Mouse (Mus musculus) forebrain, embryonic 13.5 days (tissue): Measurements from ENCODE around the gene Cc2d2a. TPM values are rescaled to one million over a fixed set of nuclear protein-coding genes. Genes with fewer than 3 reads are reported as not detected.

Experiments
- ATAC-seq: fragments of 200-750 bp; cut with Nextera tagmentation; 2 replicates; pipeline ENCODE4 v1.8.0; 2017
- H3K27ac ChIP-seq: fragments of 300-500 bp; sonication (generic); 2 replicates; pipeline ENCODE4 v1.5.1; 2015; ENCODE audit warnings: inconsistent platforms, mild to moderate bottlenecking, moderate library complexity
- H3K27me3 ChIP-seq: fragments of 300-500 bp; sonication (generic); 2 replicates; pipeline ENCODE4 v1.6.1; 2015; ENCODE audit warnings: mild to moderate bottlenecking, inconsistent platforms
- H3K36me3 ChIP-seq: fragments of 300-500 bp; sonication (generic); 2 replicates; pipeline ENCODE4 v1.6.1; 2015; ENCODE audit warnings: mild to moderate bottlenecking, inconsistent platforms; ENCODE audit not compliant: poor library complexity, severe bottlenecking
- H3K4me1 ChIP-seq: fragments of 300-500 bp; sonication (generic); 2 replicates; pipeline ENCODE4 v1.6.1; 2015; ENCODE audit warnings: inconsistent platforms
- H3K4me2 ChIP-seq: fragments of 300-500 bp; sonication (generic); 2 replicates; pipeline ENCODE4 v1.6.1; 2015; ENCODE audit warnings: inconsistent platforms, mild to moderate bottlenecking, moderate library complexity
- H3K4me3 ChIP-seq: fragments of 300-500 bp; sonication (generic); 2 replicates; pipeline ENCODE4 v1.5.1; 2015; ENCODE audit warnings: mild to moderate bottlenecking, inconsistent platforms
- H3K9ac ChIP-seq: fragments of 300-500 bp; sonication (generic); 2 replicates; pipeline ENCODE4 v1.6.1; 2015; ENCODE audit warnings: mild to moderate bottlenecking, inconsistent platforms
- H3K9me3 ChIP-seq: fragments of 300-500 bp; sonication (generic); replicated peaks from 2 replicates; pipeline ENCODE4 v1.6.1; 2016; ENCODE audit warnings: inconsistent platforms
- WGBS: fragments of 180-500 bp; shearing (Covaris S2); methylation state at CpG from one replicate; pipeline ENCODE4 v1.1.7; 2015; 5-methylcytosine and 5-hydroxymethylcytosine counted together
- polyA plus RNA-seq: library from polyadenylated mRNA; unstranded; fragments of >200 nt; fragmentation: Nextera tagmentation; extraction: Ambion mirVana; gene quantifications from 2 replicates; pipeline ENCODE4 v1.2.1, GENCODE M21; 2015

The Cc2d2a gene
- polyA plus RNA-seq, 1 experiment from 2014 or later: 8.7 TPM

DNA sequence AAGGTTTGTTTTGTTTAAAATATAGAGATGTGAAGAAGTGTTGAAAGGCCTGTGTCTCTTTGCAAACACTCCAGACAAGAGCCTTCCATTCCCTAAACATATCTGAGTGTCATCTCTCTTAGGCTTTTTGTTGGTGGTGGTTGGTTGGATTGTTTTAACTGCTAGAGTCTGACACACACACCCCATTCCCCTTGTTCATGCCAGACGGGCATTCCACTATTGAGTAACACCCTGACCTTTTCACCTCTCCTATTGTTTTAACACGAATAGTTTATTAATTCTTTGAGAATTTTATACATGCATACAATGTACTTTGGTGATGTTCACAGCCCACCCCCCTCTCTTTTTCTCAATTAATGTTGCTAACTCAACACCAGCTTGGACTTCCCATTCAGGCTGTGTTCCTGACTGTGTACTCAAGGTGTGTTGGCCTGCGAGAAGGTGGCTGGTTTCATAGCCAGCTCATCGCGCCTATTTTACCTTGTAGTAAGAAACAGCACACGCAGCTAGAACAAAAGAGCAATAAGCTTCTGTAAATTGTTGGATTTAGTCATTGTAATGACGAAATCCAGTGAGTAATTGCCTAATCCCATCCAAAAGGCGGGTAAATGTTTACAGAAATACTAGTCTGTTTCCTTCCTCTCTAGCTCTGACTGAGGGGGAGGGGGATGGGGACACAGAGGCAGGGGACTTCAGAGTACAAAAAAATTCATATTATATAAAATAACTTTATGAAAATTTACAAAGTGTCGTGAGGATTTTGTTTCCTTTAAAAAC, 126.0 kb downstream of the Cc2d2a start:
- no peak overlapping the region for H3K4me3 ChIP-seq
- no peaks in the 10 kb centered on the region for H3K27me3 ChIP-seq
- H3K4me2 ChIP-seq: no peak overlapping the region
- 71% methylated on average over 9 of the region's 9 CpGs for WGBS
- no peak overlapping the region for H3K9ac ChIP-seq
- H3K4me1 ChIP-seq: no peaks in the 10 kb centered on the region
- no peak for ATAC-seq
- H3K9me3 ChIP-seq: no peaks in the 10 kb centered on the region
- H3K36me3 ChIP-seq: no peaks in the 10 kb centered on the region
- H3K27ac ChIP-seq: no peak overlapping the region

Other genes with a start within 250 kb of the Cc2d2a start
- gene C1qtnf7, start 146.8 kb upstream of the Cc2d2a start, polyA plus RNA-seq: 0.58 and 0.67 TPM in 2 replicates
- gene Bst1, start 156.5 kb downstream of the Cc2d2a start, polyA plus RNA-seq: not detected in 2 replicates
- gene Fbxl5, start 159.3 kb downstream of the Cc2d2a start, polyA plus RNA-seq: 64.5 and 69.8 TPM in 2 replicates
- gene Cd38, start 206.2 kb downstream of the Cc2d2a start, polyA plus RNA-seq: 2.2 and 2.5 TPM in 2 replicates